Mouse (Mus musculus): ENCODE measurements around the gene Doxl2.

The Doxl2 gene

DNA sequence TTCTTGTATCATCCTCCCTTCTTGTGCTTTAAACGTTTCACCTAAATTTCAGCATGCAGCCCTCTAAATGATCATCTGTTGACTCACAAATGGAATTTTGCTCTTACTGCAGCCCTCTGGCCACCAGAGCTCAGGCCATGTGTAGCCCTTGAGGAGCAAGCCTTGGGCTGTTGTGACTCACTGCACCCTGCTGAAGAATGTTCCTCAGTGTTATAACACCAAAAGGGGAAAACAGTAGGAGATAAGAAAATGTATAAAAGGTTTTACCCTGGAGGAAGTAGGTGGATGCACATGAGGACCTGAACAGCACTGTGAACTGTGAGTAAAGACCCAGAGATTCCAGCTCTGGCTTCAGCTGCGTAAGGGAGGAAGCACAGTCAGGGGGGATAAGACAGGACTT is at the start of gene Doxl2:
Gene Doxl2 (plus strand): TSS at position 301 of the 400 bp plus-strand sequence.
- in situ Hi-C loops (cut with MboI; ENCODE audit: low sequenced_read_pairs) = no loop called here

DNA sequence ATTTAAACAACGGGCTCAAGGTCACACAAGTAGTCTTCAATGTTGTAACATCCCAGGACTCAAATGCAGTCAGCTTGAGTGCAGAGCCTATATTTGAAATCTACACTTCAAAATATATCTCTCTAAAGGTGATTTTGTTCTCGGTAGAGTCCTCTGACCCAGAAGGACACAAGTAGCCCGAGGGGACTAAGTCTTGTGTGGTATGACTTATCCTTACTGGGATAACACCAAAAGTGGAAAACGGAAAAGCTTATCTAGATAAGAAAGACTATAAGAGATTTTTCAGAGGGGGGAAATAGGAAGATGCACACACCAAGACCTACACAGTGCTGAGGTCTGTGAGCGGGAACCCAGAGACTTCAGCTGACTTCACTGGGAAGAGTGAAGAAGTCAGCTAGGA is 45.2 kb upstream of the Doxl2 start, which contains the start of gene 1600015I10Rik:
Gene 1600015I10Rik (plus strand): TSS at position 301 of the 400 bp plus-strand sequence.
- in situ Hi-C loops (cut with MboI; ENCODE audit: low sequenced_read_pairs) = no loop called here

- in situ Hi-C loops (cut with MboI; ENCODE audit: low sequenced_read_pairs) = no loop called here
Measured at GRCm38 (mm10) chr6:48949596-48949995, 25.2 kb upstream of the Doxl2 start.

GRCm38 (mm10) chr6:48950676-48951075 is 24.1 kb upstream of the Doxl2 start:
- in situ Hi-C loops (cut with MboI; ENCODE audit: low sequenced_read_pairs) = loop anchor here (10.0 kb wide), 1 partner anchor 296 kb away; no protein-coding TSS in a partner anchor

DNA sequence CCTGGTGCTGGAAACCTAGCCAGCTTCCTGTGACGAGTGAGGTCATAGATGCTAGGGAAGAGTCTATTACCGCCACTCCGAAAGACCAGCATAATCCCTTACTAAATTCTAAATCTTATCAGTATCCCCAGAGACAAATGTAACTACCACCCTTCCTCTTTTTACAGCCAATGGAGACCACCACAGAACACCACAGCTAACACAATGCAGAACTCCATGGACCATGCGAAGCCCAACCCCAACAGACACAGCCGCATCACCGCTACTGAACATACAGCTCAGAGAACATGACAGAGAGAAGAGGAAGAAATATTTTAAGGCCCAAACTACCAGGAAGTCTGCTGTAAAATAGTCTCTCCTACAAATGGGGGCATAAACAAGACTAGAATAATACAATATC is 23.1 kb upstream of the Doxl2 start:
- in situ Hi-C loops (cut with MboI; ENCODE audit: low sequenced_read_pairs) = loop anchor here (10.0 kb wide), 1 partner anchor 297 kb away; no protein-coding TSS in a partner anchor

GRCm38 (mm10) chr6:48953220-48953619 is 21.5 kb upstream of the Doxl2 start:
- in situ Hi-C loops (cut with MboI; ENCODE audit: low sequenced_read_pairs) = loop anchor here (10.0 kb wide), 1 partner anchor 298 kb away; no protein-coding TSS in a partner anchor

DNA sequence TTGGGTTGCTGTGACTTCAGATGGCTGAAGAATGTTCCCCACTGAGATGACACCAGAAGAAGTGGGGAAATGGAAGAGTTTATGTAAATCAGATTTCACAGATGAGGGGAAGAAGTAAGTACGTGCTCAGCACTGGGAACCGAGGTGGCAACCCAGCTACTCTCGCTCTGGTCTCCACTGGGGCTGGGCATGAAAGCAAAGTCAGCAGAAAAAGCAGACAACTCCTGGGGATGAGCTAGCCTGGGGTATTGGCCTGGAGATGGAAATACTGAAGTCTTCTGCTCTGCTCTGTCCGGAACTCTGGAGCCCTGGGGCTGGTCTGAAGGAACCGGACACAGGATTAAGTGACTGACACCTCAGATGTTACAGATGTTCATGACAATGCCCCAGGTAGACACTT is 20.6 kb upstream of the Doxl2 start:
- in situ Hi-C loops (cut with MboI; ENCODE audit: low sequenced_read_pairs) = loop anchor here (10.0 kb wide), 1 partner anchor 299 kb away; no protein-coding TSS in a partner anchor

DNA sequence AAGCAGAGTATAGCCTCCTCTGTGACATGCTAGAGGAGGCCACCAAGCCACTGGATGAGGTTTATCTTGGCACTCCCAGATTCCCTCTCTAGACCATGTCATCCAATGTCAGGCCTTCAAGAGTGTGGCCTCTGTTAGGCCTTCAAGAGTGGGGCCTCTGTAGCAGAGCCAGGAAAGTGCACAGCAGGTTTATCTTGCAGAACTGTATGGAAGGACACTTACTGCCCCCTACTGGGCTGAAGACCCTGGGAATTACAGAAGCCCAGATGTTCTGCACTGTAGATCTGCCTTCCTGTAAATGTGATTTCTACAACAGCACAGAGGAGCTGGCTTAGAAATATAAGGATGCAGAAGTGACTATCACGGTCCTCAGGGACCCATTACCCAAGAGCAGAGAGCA is 19.8 kb upstream of the Doxl2 start:
- in situ Hi-C loops (cut with MboI; ENCODE audit: low sequenced_read_pairs) = loop anchor here (10.0 kb wide), 1 partner anchor 300 kb away; no protein-coding TSS in a partner anchor

DNA sequence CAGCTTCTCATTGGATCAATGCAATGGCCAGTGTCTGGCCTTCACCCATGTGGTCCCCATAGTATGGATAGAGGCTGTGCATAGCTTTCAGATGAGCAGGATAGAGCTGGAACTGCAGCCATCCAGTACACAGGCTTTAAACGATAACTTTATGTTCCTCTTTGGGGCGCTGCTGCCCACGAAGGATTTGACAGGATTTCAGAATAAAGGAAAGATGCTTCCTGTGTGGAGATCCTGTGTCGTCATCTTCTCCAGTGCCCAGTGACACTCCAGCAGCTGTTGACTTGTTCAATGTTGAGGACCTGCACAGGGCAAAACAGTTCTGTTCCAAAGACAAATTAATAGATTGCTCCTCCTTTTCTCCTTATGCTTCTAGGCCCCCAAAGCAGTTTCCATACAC is 18.0 kb upstream of the Doxl2 start:
- in situ Hi-C loops (cut with MboI; ENCODE audit: low sequenced_read_pairs) = loop anchor here (10.0 kb wide), 1 partner anchor 302 kb away; no protein-coding TSS in a partner anchor

GRCm38 (mm10) chr6:48958053-48958452 is 16.7 kb upstream of the Doxl2 start:
- in situ Hi-C loops (cut with MboI; ENCODE audit: low sequenced_read_pairs) = loop anchor here (10.0 kb wide), 1 partner anchor 303 kb away; no protein-coding TSS in a partner anchor

DNA sequence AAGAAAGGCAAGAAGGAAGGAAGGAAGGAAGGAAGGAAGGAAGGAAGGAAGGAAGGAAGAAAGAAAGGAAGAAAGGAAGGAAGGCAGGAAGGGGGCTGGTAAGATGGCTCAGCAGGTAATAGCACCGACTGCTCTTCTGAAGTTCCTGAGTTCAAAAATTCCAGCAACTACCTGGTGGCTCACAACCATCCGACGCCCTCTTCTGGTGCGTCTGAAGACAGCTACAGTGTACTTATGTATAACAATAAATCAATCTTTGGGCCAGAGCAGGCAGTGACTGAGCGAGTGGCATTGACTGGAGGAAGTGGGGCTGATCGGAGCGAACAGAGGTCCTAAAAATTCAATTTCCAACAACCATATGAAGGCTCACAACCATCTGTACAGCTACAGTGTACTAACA is 15.6 kb upstream of the Doxl2 start:
- in situ Hi-C loops (cut with MboI; ENCODE audit: low sequenced_read_pairs) = loop anchor here (10.0 kb wide), 1 partner anchor 304 kb away; no protein-coding TSS in a partner anchor

DNA sequence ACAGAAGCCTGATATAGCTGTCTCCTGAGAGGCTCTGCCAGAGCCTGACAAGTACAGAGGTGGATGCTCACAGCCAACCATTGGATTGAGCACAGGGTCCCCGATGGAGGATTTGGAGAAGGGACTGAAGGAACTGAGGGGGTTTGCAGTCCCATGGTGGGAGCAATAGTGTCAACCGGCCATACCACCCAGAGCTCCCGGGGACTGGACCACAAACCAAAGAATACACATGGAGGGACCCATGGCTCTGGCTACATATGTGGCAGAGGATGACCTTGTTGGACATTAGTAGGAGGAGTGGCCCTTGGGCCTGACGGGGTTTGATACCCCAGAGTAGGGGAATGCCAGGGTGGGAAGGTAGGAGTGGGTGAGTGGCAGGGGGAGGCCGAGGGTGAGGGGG is 8.1 kb upstream of the Doxl2 start:
- in situ Hi-C loops (cut with MboI; ENCODE audit: low sequenced_read_pairs) = loop anchor here (10.0 kb wide), 1 partner anchor 102 kb away; no protein-coding TSS in a partner anchor

- in situ Hi-C loops (cut with MboI; ENCODE audit: low sequenced_read_pairs) = loop anchor here (10.0 kb wide), 1 partner anchor 103 kb away; no protein-coding TSS in a partner anchor
Measured at GRCm38 (mm10) chr6:48967868-48968267, 6.9 kb upstream of the Doxl2 start.

DNA sequence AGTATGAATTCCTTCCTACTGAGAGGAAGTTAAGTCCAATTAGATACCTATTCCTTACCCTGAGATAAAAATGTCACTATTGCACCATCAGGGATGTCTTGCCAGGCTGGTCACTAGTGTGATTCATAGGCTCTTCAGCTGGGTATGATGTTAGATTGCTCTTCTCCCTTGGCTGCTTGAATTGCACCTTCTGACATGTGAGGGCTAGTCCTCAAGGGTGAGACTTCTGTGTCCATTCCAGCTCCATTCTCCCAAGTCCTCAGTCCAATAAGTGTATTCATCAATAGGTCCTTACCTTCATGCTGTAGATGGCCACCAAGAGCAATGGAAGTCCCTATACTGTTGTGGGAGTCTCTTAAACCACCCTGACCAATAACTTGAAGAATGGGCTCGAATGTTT is 4.9 kb downstream of the Doxl2 start:
- in situ Hi-C loops (cut with MboI; ENCODE audit: low sequenced_read_pairs) = no loop called here

GRCm38 (mm10) chr6:48982305-48982704 is 7.5 kb downstream of the Doxl2 start:
- in situ Hi-C loops (cut with MboI; ENCODE audit: low sequenced_read_pairs) = no loop called here

DNA sequence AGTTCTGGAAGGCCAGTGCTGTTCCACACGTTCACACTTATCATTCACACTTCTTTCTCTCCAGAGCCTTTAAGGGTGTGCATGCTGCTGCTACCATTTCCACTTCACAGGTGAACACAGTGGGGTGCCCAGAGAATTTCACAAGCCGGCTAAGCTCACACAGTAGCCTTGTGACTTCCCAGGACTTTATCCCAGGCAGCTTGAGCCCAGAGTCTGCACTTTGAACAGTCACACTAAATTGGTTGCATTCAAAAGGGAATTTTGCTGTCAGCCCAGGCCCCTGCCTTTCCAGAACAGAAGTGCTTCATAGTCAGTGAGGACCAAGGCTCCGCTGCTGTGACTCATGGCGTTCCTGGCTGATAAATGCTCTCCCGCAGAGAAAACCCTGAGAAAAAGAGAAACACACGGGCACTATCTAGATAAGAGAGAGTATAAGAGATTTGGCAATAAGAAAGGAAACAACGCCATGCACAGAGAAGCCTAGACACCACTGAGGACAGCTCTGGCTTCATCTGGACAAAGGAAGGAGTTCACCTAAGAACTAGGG is 11.8 kb downstream of the Doxl2 start, which contains the start of gene Svs1:
Gene Svs1 (plus strand): TSS at position 418 of the 547 bp plus-strand sequence.
- in situ Hi-C loops (cut with MboI; ENCODE audit: low sequenced_read_pairs) = no loop called here

DNA sequence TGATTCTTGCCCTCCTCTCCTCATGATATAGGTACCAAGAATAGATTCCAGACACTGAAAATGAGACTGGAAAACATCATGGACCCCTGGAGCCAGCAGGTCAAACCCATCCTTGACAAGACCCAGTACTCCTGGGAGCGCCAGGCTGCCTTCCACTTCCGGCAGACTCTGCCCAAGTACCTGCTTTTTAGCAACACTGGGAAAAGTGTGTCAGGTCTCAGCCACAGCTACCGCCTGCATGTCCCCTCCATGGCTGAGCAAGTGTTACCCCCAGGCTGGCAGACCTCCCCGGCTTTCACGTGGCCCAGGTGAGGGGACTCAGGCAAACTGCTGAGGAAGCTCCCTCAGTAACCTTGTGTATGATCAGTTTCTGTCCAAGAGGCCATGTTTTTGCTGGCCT is 15.2 kb downstream of the Doxl2 start:
- in situ Hi-C loops (cut with MboI; ENCODE audit: low sequenced_read_pairs) = no loop called here

DNA sequence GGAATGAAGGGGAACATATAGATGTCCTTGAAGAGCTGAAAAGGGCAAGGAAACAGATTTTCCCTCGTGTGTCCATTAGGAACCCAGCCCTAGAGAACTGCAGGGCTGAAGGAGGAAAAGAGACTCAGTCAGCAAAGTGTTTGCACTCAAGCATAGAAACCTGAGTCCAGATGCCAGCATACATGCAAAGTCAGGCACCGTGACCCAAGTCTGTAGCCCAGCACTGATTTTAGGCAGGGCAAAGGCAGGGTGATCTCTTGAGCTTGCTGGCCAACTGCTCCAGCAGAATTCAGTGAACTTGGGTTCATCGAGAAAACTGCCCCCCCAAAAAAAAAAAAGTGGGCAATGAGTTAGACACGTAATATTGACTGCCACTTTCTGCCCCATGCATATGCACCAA is 17.2 kb downstream of the Doxl2 start:
- in situ Hi-C loops (cut with MboI; ENCODE audit: low sequenced_read_pairs) = no loop called here

DNA sequence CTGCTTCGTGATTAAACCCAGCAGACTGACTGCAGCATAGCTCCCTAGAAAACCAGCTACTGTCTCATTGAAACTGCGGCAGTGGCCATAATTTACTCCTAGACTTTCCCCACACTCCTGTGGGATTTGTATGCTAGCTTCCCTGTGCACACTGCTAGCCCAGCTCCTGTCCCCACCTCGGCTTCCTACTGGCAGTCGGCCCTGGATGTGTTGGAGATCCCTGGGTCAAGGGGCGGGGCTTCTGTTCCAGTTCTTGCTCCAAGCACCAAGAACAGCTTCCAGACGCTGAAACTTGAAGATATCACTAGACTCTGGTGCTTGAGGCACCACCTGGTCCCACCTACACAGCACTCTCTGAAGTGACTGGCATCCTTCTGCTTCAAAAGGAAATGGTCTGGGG is 23.4 kb downstream of the Doxl2 start:
- in situ Hi-C loops (cut with MboI; ENCODE audit: low sequenced_read_pairs) = no loop called here

DNA sequence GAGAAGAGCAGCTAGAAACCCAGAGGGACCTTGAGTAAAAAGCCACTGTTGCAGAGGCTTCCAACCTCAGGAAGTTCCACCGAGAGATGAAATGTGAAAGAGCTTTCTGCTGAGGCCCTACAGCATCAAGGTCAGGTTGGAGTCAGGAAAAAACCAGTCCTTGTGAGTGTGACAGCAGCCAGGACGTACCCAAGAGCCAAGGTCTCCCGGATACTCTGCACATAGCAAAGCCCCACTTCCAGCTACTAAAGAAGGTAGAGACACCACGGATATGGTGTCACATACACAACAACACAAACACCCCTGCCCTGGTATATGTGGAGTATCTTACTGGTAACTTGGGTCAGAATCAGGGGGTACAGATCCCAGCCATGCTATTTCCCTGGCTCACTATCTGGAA is 24.0 kb downstream of the Doxl2 start:
- in situ Hi-C loops (cut with MboI; ENCODE audit: low sequenced_read_pairs) = no loop called here

DNA sequence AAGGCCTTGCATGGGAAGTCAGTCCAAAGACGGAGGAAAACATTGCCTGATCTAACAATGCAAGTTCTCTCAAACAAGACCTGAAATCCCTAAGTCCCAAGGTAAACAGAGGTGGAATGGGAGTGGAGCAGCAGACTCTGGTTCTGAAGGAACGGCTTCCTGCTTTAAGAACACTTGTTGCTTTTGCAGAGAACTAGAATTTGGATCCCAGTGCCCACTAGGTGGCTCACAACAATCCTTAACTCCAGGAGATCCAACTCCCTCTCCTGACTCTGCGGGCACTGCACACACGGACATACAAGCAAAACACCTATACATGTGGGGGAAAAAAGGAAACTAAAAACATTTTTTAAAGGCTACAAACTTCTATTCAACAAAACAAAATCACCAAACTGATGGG is 28.6 kb downstream of the Doxl2 start:
- in situ Hi-C loops (cut with MboI; ENCODE audit: low sequenced_read_pairs) = no loop called here

DNA sequence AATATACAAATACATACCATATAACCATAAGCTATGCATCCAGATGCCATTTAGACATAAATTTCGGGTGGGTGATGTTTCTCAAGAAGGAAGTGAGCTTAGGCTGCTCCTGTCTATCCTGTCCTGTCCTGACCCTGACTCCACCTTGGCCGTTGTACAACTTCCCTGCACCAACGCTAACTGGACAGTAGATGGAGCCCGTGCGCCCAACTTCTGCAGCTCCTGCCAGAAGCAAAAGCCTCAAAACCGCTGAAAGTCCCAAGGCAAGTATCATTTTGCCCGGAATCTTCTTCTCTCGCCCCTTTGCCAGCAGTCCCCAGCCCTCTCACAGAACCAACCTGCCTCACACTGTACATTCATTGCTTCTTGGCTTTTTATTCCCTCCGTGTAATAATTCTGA is 33.2 kb downstream of the Doxl2 start:
- in situ Hi-C loops (cut with MboI; ENCODE audit: low sequenced_read_pairs) = no loop called here

Data from CH12F3 (cell line).